Mouse (Mus musculus) heart, embryonic 13.5 days (tissue): ENCODE measurements around the gene Cyp27b1. TPM values are rescaled to one million over a fixed set of nuclear protein-coding genes. Genes with fewer than 3 reads are reported as not detected.

ENCODE experiments used
- ATAC-seq: fragments of 200-750 bp; cut with Nextera tagmentation; 2 replicates; pipeline ENCODE4 v1.8.0; 2017; ENCODE audit warnings: moderate TSS enrichment; ENCODE audit not compliant: insufficient number of reproducible peaks, low FRiP score, low TSS enrichment; ENCODE audit errors: extremely low read depth
- H3K27ac ChIP-seq: fragments of 300-500 bp; sonication (generic); replicated peaks from 2 replicates; pipeline ENCODE4 v1.5.1; 2015; ENCODE audit warnings: moderate library complexity, mild to moderate bottlenecking, inconsistent platforms
- H3K27me3 ChIP-seq: fragments of 300-500 bp; sonication (generic); replicated peaks from 2 replicates; pipeline ENCODE4 v1.6.1; 2015; ENCODE audit warnings: mild to moderate bottlenecking, inconsistent platforms
- H3K36me3 ChIP-seq: fragments of 300-500 bp; sonication (generic); 2 replicates; pipeline ENCODE4 v1.6.1; 2015; ENCODE audit warnings: mild to moderate bottlenecking, inconsistent platforms
- H3K4me1 ChIP-seq: fragments of 300-500 bp; sonication (generic); 2 replicates; pipeline ENCODE4 v1.6.1; 2015; ENCODE audit warnings: inconsistent platforms
- H3K4me2 ChIP-seq: fragments of 300-500 bp; sonication (generic); 2 replicates; pipeline ENCODE4 v1.6.1; 2015; ENCODE audit warnings: inconsistent platforms, mild to moderate bottlenecking, moderate library complexity
- H3K4me3 ChIP-seq: fragments of 300-500 bp; sonication (generic); 2 replicates; pipeline ENCODE4 v1.5.1; 2015; ENCODE audit warnings: moderate library complexity, mild to moderate bottlenecking, inconsistent platforms
- H3K9ac ChIP-seq: fragments of 300-500 bp; sonication (generic); 2 replicates; pipeline ENCODE4 v1.6.1; 2015; ENCODE audit warnings: inconsistent platforms, mild to moderate bottlenecking, moderate library complexity
- H3K9me3 ChIP-seq: fragments of 300-500 bp; sonication (generic); 2 replicates; pipeline ENCODE4 v1.6.1; 2016; ENCODE audit warnings: inconsistent platforms
- WGBS: fragments of 180-500 bp; shearing (Covaris S2); methylation state at CpG from one replicate; pipeline ENCODE4 v1.1.7; 2015; ENCODE audit warnings: mixed read lengths; 5-methylcytosine and 5-hydroxymethylcytosine counted together
- polyA plus RNA-seq: library from polyadenylated mRNA; unstranded; fragments of >200 nt; fragmentation: Nextera tagmentation; extraction: Ambion mirVana; gene quantifications from 2 replicates; pipeline ENCODE4 v1.2.1, GENCODE M21; 2015

Cyp27b1 gene
- polyA plus RNA-seq, 1 experiment from 2014 or later: 0.21 TPM

DNA sequence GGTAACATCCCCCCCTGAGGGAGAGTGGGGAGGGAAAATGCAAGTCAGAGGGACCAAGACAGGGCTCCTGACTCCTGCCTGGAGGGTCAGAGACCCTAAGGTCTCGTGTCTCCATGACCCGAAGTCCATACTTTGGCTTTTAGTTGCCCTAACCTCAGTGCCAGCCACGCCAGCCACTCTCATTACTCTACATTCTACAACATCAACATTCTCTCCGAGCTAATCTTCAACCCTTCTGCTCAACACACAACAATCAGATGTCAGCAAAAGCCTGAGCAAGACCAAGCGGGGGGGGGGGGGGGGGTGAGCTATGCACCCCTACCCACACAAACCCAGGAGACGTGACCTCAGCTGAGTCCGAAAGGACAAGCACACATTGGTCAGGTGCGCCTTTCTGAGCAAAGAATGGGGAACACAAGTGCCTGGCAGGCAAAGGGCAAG, 14.7 kb upstream of the Cyp27b1 start:
- ATAC-seq: no peak
- Histone ChIP-seq H3K9me3 (no peaks in the 10 kb centered on the region), H3K27me3 (peaks cover 16% of the 10 kb centered on the region), H3K27ac (no peak overlapping the region), H3K9ac (no peak overlapping the region), H3K4me3 (no peak overlapping the region), H3K4me1 (peaks cover 8% of the 10 kb centered on the region), H3K36me3 (peaks cover 12% of the 10 kb centered on the region), H3K4me2 (no peak overlapping the region)
- 76% methylated on average over 8 of the region's 8 CpGs for WGBS

DNA sequence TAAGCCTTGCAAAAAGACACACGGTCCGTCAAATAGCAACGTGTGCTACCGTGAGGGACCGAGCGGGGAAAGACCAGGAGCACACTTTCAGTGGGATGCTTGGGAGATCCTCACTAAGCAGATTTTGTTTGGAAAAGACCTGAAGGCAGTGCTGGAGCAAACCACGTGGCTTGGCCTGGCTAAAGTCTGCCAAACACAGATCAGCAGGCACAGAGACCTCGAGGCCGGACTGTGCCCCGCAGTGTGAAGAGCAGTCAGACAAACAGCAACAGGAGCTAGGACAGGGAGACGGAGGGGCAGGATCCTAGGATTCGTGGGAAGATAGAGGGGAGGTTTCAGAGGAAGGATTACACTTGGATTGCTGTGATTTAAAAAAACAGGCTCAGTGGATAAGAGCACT, 11.8 kb upstream of the Cyp27b1 start:
- Histone ChIP-seq H3K9me3 (no peaks in the 10 kb centered on the region), H3K4me3 (no peak overlapping the region), H3K27me3 (peaks cover 37% of the 10 kb centered on the region), H3K9ac (no peak overlapping the region), H3K27ac (no peak overlapping the region), H3K4me2 (no peak overlapping the region), H3K36me3 (no peaks in the 10 kb centered on the region), H3K4me1 (peaks cover 4% of the 10 kb centered on the region; the same call in 1 of the 2 replicates)
- WGBS: 72% methylated on average over 12 of the region's 12 CpGs
- no peak for ATAC-seq

DNA sequence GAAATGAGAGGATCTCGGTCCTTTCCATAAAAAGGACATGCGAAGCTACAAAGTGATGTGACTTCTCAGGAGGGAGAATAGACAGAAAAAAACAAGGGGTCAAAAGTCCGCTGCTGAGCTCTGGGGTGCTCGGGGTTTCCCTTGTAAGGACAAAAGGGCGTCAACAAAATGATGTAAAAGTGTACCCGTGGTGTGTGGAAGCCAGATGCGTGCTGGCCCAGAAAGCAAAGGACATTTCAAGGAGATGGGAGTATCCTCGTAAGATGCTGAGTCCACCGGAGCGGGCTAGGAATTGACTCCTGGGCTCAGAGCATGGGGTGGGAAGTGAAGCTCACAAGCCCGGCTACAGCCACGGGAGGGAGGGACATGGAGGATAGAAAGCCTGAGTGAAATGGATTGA, 10.4 kb upstream of the Cyp27b1 start:
- Histone ChIP-seq H3K27me3 (peaks cover 37% of the 10 kb centered on the region), H3K9ac (no peak overlapping the region), H3K27ac (no peak overlapping the region), H3K4me2 (no peak overlapping the region), H3K36me3 (no peaks in the 10 kb centered on the region), H3K4me1 (peaks cover 8% of the 10 kb centered on the region), H3K4me3 (no peak overlapping the region), H3K9me3 (no peaks in the 10 kb centered on the region)
- WGBS: 69% methylated on average over 12 of the region's 12 CpGs
- ATAC-seq: no peak

DNA sequence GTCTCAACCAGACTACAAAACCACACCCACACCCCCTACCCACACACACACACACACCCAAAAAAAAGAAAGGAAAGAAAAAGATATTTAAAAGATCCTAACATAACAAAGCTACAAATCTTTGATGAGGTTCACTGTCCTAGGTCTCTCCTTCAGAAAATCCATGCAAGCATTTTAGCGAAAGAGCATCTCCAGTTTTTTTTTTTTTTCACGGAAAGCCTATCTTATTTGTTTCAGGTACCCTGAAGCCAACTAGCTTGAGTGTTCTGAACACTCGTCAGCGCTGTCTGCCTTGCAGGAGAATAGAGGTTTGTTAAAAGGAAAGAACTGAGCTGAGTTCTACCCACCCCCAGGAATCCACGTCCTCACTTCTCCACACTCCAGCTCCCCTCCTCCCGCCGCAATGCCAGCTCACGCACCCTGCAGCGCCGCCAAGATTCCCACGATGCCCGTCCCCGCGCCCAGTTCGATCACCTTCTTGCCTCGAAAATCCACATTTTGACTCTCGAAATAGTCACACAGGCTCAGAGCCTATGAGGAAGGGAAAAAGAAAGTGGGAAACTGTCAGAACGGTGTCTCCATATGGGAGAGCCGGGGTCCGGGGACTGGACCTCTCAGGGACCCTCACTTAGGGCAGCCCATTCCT, 7.4 kb upstream of the Cyp27b1 start:
- H3K9me3 ChIP-seq: no peaks in the 10 kb centered on the region
- WGBS: 2% methylated on average over 20 of the region's 20 CpGs
- H3K9ac ChIP-seq: peak overlapping the region; percentile 86
- peaks cover 21% of the 10 kb centered on the region for H3K36me3 ChIP-seq
- peaks cover 13% of the 10 kb centered on the region for H3K4me1 ChIP-seq
- no peak overlapping the region for H3K27ac ChIP-seq
- peak overlapping the region; percentile 86 for H3K4me3 ChIP-seq
- peaks cover 37% of the 10 kb centered on the region for H3K27me3 ChIP-seq
- ATAC-seq: no peak
- peak overlapping the region; percentile 97 for H3K4me2 ChIP-seq

DNA sequence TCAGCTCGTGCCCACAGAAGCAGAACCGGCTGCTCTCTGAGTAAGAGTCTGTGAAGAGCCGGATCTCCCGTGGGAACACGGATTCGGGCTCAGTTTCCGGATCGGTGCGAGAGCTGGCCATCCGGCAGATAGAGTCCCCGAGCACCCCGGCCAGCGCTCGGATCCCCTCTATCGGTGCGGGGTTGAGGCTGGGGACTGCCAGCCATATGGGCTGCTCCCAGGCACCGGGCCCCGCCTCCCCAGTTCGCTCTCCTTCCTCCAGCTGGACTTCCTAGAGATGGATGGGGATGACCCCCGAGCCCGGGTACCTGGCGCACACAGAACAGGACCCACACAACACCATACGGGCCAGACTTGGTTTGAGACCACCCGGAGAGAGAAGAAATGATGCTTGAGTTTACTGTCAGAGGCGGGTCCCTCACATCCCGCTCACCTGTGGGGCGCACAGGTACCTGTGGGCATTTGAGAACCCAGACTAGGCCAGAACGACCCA, 6.7 kb upstream of the Cyp27b1 start, which contains the start of the genes Mettl1 and Eef1akmt3:
Gene Mettl1, plus strand, starts transcription at position 141 of the 493 bp plus-strand sequence.
Gene Eef1akmt3, minus strand, starts transcription at position 240 of the 493 bp plus-strand sequence.
- Histone ChIP-seq H3K36me3 (peaks cover 23% of the 10 kb centered on the region), H3K27me3 (peaks cover 36% of the 10 kb centered on the region), H3K9me3 (no peaks in the 10 kb centered on the region), H3K27ac (peak within 1 kb of the TSS; percentile 69), H3K4me3 (peak within 1 kb of the TSS; percentile 86), H3K4me2 (peak within 1 kb of the TSS; percentile 97), H3K4me1 (peaks cover 13% of the 10 kb centered on the region), H3K9ac (peak within 1 kb of the TSS; percentile 86)
- ATAC-seq: peak; percentile 23; the same call in 1 of the 2 replicates
- WGBS: 0% methylated on average over 28 of the region's 28 CpGs

DNA sequence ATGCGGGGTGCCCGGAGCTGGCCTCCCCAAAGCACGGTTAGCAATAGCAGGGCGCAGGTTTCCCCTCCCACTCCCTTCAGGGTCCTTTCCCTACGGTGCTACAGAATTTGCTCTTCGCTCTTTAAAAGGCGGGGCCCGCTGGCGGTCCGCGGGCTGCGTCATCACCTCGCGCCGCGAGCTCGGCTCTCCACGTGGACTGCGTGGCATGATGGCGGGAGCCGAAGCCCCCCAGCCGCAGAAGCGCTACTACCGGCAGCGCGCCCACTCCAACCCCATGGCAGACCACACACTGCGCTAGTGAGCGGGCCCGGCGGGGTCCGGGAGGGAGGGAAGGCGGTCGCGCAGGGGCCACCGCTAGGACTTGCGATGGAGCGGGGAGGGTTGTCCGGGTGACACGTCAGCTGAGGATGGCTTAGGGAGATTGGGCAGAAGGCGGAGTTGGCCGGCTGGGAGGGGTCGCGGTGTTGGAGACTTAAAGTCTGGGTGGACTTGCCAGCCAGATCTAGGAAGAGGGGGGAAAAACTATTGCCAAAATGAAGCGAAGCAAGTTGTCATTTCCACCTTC, 6.2 kb upstream of the Cyp27b1 start:
- H3K36me3 ChIP-seq: peaks cover 28% of the 10 kb centered on the region
- WGBS: under 1% methylated on average over 44 of the region's 44 CpGs
- peaks cover 13% of the 10 kb centered on the region for H3K4me1 ChIP-seq
- H3K9me3 ChIP-seq: no peaks in the 10 kb centered on the region
- peaks cover 37% of the 10 kb centered on the region for H3K27me3 ChIP-seq
- H3K27ac ChIP-seq: peak overlapping the region; percentile 69
- peak overlapping the region; percentile 97 for H3K4me2 ChIP-seq
- peak overlapping the region; percentile 86 for H3K4me3 ChIP-seq
- H3K9ac ChIP-seq: peak overlapping the region; percentile 86
- ATAC-seq: peak; percentile 74

DNA sequence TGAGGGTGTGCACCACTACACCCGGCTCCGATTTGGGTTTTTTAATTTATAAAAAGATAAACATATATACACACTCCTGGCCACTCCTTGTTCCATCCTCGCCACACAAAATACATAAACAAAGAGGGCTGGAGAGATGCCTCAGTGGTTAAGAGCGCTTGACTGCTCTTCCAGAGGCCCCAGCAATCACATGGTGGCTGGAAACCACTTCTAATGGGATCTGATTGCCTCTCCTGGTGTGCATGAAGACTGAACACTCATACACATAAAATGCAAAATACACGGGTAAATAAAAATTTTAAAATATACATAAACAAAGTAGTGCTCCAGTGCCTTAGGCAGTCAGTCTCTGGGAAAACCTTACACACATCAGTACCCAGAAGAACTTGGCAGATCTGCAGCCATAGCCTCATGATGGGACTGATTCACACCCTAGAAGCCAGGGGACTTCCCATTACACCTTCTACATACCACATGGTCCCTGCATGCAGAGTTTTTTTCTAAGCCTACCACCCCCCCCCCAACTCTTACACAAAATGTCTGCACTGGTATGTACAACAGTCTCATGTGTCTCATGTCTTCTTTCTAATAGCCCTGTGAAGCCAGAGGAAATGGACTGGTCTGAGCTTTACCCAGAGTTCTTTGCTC, 5.5 kb upstream of the Cyp27b1 start:
- peaks cover 40% of the 10 kb centered on the region for H3K27me3 ChIP-seq
- peak overlapping the region; percentile 86 for H3K9ac ChIP-seq
- H3K9me3 ChIP-seq: no peaks in the 10 kb centered on the region
- peak overlapping the region; percentile 69; the same call in 1 of the 2 replicates for H3K27ac ChIP-seq
- H3K4me3 ChIP-seq: peak overlapping the region; percentile 86
- WGBS: 22% methylated on average over 5 of the region's 5 CpGs
- peaks cover 13% of the 10 kb centered on the region for H3K4me1 ChIP-seq
- H3K36me3 ChIP-seq: peaks cover 28% of the 10 kb centered on the region
- peak overlapping the region; percentile 97 for H3K4me2 ChIP-seq
- ATAC-seq: no peak

DNA sequence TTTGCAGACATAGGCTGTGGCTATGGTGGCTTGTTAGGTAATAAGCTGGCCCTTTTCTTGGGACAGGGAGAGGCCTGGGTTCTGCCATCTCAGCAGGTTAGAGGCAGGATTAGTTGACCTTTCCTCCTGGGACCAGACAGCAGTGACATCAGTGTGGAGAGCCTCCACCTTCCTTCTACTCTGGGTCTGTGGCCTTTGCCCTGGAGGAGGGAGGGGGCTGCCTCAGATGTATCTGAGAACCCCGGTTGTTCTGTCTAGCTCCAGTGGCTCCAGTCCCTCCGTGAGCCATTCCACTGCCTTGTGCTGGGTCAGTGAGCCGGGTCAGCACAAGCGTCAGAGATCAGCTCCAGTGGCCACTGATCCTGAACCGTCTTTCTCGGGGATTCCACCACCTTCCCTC, 4.9 kb upstream of the Cyp27b1 start:
- H3K4me1 ChIP-seq: peaks cover 13% of the 10 kb centered on the region
- H3K27me3 ChIP-seq: peaks cover 40% of the 10 kb centered on the region
- 90% methylated on average over 6 of the region's 6 CpGs for WGBS
- no peak overlapping the region for H3K4me2 ChIP-seq
- ATAC-seq: no peak
- no peak overlapping the region; the same call in 1 of the 2 replicates for H3K9ac ChIP-seq
- H3K4me3 ChIP-seq: no peak overlapping the region
- peaks cover 28% of the 10 kb centered on the region for H3K36me3 ChIP-seq
- no peaks in the 10 kb centered on the region for H3K9me3 ChIP-seq
- no peak overlapping the region for H3K27ac ChIP-seq

DNA sequence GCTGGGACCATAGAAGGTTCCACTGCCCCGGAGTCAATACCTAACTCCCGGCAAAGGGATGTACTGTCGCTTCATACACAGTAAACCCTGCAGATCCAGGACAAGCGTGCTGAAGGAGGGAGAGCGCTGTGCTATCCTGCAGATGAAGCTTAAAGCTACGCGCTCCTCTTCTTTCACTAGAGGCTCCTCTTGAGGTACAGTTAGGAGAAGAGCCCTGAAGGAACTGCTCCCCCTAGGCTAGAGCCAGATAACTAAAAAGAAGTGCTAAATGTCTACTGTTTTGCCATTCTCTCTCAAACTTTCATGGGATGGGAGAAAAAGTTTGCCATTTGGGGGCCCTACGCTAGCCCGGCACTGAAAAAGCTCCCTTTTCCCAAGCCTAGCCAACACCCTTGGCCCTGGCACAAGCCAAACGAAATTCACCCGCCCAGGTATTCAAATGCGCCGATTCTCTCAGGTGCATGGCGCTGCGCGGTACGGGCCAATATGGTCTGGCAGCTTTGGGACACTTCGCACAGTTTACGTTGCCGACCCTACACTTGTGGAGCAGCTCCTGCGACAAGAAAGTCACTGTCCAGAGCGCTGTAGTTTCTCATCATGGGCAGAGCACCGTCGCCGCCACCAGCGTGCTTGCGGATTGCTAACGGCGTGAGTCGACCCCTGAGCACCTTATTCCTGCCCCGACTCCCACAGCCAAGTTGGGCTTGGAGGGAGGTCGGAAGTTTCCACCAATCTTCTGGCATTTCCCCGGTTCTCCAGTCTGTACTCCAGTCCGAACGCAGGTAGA, 751 bp downstream of the Cyp27b1 start:
- Histone ChIP-seq H3K4me2 (peak overlapping the region; percentile 51), H3K27ac (no peak overlapping the region), H3K9ac (peak overlapping the region; percentile 50; the same call in 1 of the 2 replicates), H3K27me3 (peaks cover 73% of the 10 kb centered on the region), H3K4me1 (peaks cover 21% of the 10 kb centered on the region), H3K36me3 (peaks cover 20% of the 10 kb centered on the region), H3K9me3 (no peaks in the 10 kb centered on the region), H3K4me3 (peak overlapping the region; percentile 32)
- ATAC-seq: no peak
- WGBS: 5% methylated on average over 35 of the region's 35 CpGs

DNA sequence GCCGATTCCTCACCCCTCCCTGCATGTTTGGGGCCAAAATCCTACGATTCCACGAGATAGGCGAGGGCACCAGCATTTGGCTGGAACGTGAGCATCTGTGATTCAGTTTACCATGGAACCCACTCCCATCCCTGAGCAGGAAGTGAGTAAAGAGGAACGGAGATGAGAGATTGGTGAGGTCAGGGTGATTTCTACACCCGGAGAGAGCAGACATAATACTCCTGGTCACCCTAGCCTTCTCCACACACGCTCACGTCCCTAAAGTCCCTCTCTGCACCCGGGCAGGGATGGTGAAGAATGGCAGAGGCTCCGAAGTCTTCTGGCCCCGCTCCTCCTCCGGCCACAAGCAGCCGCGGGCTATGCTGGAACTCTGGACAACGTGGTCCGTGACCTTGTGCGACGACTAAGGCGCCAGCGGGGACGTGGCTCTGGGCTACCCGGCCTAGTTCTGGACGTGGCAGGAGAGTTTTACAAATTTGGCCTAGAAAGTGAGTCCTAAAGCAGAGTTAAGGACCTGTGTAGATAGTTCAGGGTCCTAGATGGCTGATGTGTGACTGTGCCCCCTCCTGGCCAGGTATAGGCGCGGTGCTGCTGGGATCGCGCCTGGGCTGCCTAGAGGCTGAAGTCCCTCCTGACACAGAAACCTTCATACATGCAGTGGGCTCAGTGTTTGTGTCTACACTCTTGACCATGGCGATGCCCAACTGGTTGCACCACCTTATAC, 1.5 kb downstream of the Cyp27b1 start:
- no peaks in the 10 kb centered on the region for H3K9me3 ChIP-seq
- WGBS: 3% methylated on average over 29 of the region's 29 CpGs
- peak overlapping the region; percentile 50; the same call in 1 of the 2 replicates for H3K9ac ChIP-seq
- peaks cover 12% of the 10 kb centered on the region for H3K36me3 ChIP-seq
- H3K4me2 ChIP-seq: peak overlapping the region; percentile 51
- peaks cover 21% of the 10 kb centered on the region for H3K4me1 ChIP-seq
- peak overlapping the region; percentile 32 for H3K4me3 ChIP-seq
- H3K27me3 ChIP-seq: peaks cover 80% of the 10 kb centered on the region
- no peak overlapping the region for H3K27ac ChIP-seq
- ATAC-seq: no peak
